Mouse (Mus musculus) erythroblast, embryonic 14.5 days (primary cell): ENCODE results near the gene Best3. TPM values are rescaled to one million over a fixed set of nuclear protein-coding genes. Genes with fewer than 3 reads are reported as not detected.

ENCODE experiments used
- H3K27me3 ChIP-seq: 2 replicates; pipeline ENCODE4 v1.6.1; 2012; ENCODE audit warnings: inconsistent platforms; ENCODE audit not compliant: control insufficient read depth
- H3K36me3 ChIP-seq: 2 replicates; pipeline ENCODE4 v1.6.1; 2012; ENCODE audit warnings: mild to moderate bottlenecking, inconsistent platforms; ENCODE audit not compliant: control insufficient read depth
- H3K4me1 ChIP-seq: 2 replicates; pipeline ENCODE4 v1.6.1; 2012; ENCODE audit warnings: inconsistent platforms; ENCODE audit not compliant: control insufficient read depth
- H3K4me3 ChIP-seq: replicated peaks from 2 replicates; pipeline ENCODE3; 2012; ENCODE audit warnings: moderate library complexity, mild to moderate bottlenecking, inconsistent platforms
- H3K9me3 ChIP-seq: 2 replicates; pipeline ENCODE4 v1.6.1; 2012; ENCODE audit warnings: low read length, inconsistent platforms, mixed read lengths; ENCODE audit not compliant: control insufficient read depth
- GATA1 ChIP-seq: IDR thresholded peaks from 2 replicates; pipeline ENCODE4 v1.6.1; 2012; ENCODE audit warnings: low read length, inconsistent platforms, mixed read lengths
- TAL1 ChIP-seq: IDR thresholded peaks from 3 replicates; pipeline ENCODE4 v1.6.1; 2012; ENCODE audit warnings: low read length, inconsistent platforms, mixed read lengths
- polyA plus RNA-seq: library from polyadenylated mRNA; stranded (reverse); fragments of >175 nt; gene quantifications from 2 replicates; pipeline ENCODE4 v1.2.3, GENCODE M21; 2012

The Best3 gene
- polyA plus RNA-seq, 1 experiment: not detected

DNA sequence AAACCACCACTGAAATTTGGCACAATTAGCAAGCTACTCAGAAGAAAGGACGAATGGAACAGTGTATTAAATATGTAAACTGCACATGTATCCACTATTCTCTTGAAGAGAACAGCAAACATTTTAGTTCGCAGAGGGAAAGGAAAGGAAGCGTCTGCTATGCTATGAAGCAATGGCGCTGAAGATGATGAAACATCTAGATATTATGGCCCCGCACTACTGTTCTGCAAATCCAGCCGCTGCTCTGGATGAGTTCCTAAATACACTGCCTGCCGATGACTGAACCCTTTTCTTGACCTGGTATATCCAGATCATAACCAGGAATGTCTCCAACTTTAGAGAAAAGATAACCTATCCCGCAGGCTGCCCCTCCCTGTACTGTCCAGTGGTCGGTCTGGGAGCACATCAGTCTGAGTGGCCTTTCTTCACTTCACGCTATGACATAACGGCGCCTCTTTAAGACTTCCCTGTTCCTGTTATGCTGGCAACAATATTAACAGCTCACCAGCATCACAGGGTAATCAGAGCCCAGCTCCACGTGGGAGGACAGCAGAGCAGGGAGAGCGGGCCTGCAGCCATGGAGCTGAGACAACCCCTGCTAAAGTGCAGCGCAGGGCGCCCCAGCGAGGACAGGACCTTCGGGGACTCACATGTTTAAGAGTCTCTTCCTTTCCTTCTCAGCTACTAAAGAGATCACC is 86.2 kb downstream of the Best3 start:
- Histone ChIP-seq H3K4me1 (no peaks in the 10 kb centered on the region), H3K36me3 (peaks cover 85% of the 10 kb centered on the region), H3K27me3 (no peaks in the 10 kb centered on the region), H3K9me3 (peaks cover 3% of the 10 kb centered on the region), H3K4me3 (no peak overlapping the region)
- TF ChIP-seq GATA1 (no peak), TAL1 (no peak)

DNA sequence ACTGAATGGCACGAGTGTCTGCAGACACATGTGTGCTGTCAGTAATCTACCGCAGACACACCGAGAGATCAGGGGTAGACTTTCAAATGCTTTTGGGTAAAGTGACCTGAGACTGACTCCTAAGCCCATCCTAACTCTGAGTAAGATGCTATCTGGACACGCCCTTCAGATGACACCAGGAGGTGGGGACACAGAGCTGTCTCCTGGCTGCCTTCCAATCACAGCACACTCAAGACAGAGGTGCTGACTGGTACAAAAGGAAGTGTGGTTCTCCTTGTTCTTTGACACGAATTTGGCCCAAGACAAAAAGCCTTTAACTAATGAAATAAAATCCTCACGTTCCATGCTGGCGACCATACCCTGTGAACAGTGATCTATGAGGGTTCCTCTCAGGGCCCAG is 87.1 kb downstream of the Best3 start:
- H3K4me1 ChIP-seq: peaks cover 3% of the 10 kb centered on the region
- H3K9me3 ChIP-seq: peaks cover 3% of the 10 kb centered on the region
- peaks cover 94% of the 10 kb centered on the region for H3K36me3 ChIP-seq
- no peak overlapping the region for H3K4me3 ChIP-seq
- no peaks in the 10 kb centered on the region for H3K27me3 ChIP-seq
- no peak for TF ChIP-seq TAL1

Other genes with a start within 250 kb of the Best3 start
- gene Myrfl, start 89.4 kb upstream of the Best3 start, polyA plus RNA-seq: not detected in 2 replicates
- 1.0 and 1.8 TPM in 2 replicates for gene Rab3ip, start 35.5 kb upstream of the Best3 start, polyA plus RNA-seq
- not detected in 2 replicates for gene Gm10271, start 13.7 kb upstream of the Best3 start, polyA plus RNA-seq
- gene Lrrc10, start 59.0 kb downstream of the Best3 start, polyA plus RNA-seq: not detected in 2 replicates
- 2.0 and 3.3 TPM in 2 replicates for gene Cct2, start 77.5 kb downstream of the Best3 start, polyA plus RNA-seq
- 0.26 and 0.39 TPM in 2 replicates for gene Frs2, start 162.2 kb downstream of the Best3 start, polyA plus RNA-seq
- gene Yeats4, start 238.2 kb downstream of the Best3 start, polyA plus RNA-seq: 24.5 and 26.4 TPM in 2 replicates